Mouse (Mus musculus) neural tube, embryonic 11.5 days (tissue): ENCODE results near the gene BC049352. TPM values are rescaled to one million over a fixed set of nuclear protein-coding genes. Genes with fewer than 3 reads are reported as not detected.

Source experiments
- ATAC-seq: fragments of 200-750 bp; cut with Nextera tagmentation; 2 replicates; pipeline ENCODE4 v1.8.0; 2017; ENCODE audit warnings: moderate number of reproducible peaks, mild to moderate bottlenecking, moderate TSS enrichment, moderate library complexity; ENCODE audit not compliant: insufficient read depth, low FRiP score, low TSS enrichment
- DNase-seq: peaks from one replicate; pipeline ENCODE4 v3.0.0-alpha.2; 2015; ENCODE audit warnings: low spot score
- H3K27ac ChIP-seq: fragments of 300-500 bp; sonication (generic); 2 replicates; pipeline ENCODE4 v1.5.1; 2014; ENCODE audit warnings: low read depth, mild to moderate bottlenecking, low read length
- H3K27me3 ChIP-seq: fragments of 300-500 bp; sonication (generic); 2 replicates; pipeline ENCODE4 v1.6.1; 2014; ENCODE audit warnings: mild to moderate bottlenecking, low read length, mixed read lengths; ENCODE audit not compliant: control insufficient read depth, insufficient read depth
- H3K36me3 ChIP-seq: fragments of 300-500 bp; sonication (generic); 2 replicates; pipeline ENCODE4 v1.6.1; 2014; ENCODE audit warnings: mild to moderate bottlenecking, low read length, moderate library complexity, mixed read lengths; ENCODE audit not compliant: control insufficient read depth, insufficient read depth
- H3K4me1 ChIP-seq: fragments of 300-500 bp; sonication (generic); 2 replicates; pipeline ENCODE4 v1.6.1; 2014; ENCODE audit warnings: low read length, mixed read lengths; ENCODE audit not compliant: control insufficient read depth, insufficient read depth
- H3K4me2 ChIP-seq: fragments of 300-500 bp; sonication (generic); 2 replicates; pipeline ENCODE4 v1.6.1; 2014; ENCODE audit warnings: low read depth, mild to moderate bottlenecking, moderate library complexity
- H3K4me3 ChIP-seq: fragments of 300-500 bp; sonication (generic); 2 replicates; pipeline ENCODE4 v1.5.1; 2014; ENCODE audit warnings: low read depth, low read length
- H3K9ac ChIP-seq: fragments of 300-500 bp; sonication (generic); 2 replicates; pipeline ENCODE4 v1.6.1; 2014; ENCODE audit warnings: mild to moderate bottlenecking, low read length
- H3K9me3 ChIP-seq: fragments of 300-500 bp; sonication (generic); 2 replicates; pipeline ENCODE4 v1.6.1; 2016; ENCODE audit warnings: low read length; ENCODE audit not compliant: control insufficient read depth
- WGBS: fragments of 180-500 bp; shearing (Covaris S2); extraction: QIAGEN DNeasy Blood & Tissue Kit; methylation state at CpG from one replicate; pipeline ENCODE4 v1.1.7; 2014; 5-methylcytosine and 5-hydroxymethylcytosine counted together
- polyA plus RNA-seq: library from polyadenylated mRNA; unstranded; fragments of >200 nt; fragmentation: Nextera tagmentation; extraction: Ambion mirVana; gene quantifications from 2 replicates; pipeline ENCODE4 v1.2.1, GENCODE M21; 2014

BC049352 gene
- not detected in 2 replicates for polyA plus RNA-seq

GRCm38 (mm10) chr9:45181770-45182169, at the start of gene BC049352:
TSS of gene BC049352 (plus strand) at chr9:45182007.
- ATAC-seq, result no peak
- Histone ChIP-seq H3K9ac (no peak within 1 kb of the TSS), H3K36me3 (no peaks in the 10 kb centered on the region), H3K4me1 (no peaks in the 10 kb centered on the region), H3K27ac (no peak within 1 kb of the TSS), H3K9me3 (no peaks in the 10 kb centered on the region), H3K27me3 (no peaks in the 10 kb centered on the region), H3K4me2 (no peak within 1 kb of the TSS), H3K4me3 (no peak within 1 kb of the TSS)
- 34% methylated on average over 2 of the region's 2 CpGs for WGBS
- no peak for DNase-seq

GRCm38 (mm10) chr9:45133484-45134310, 48.1 kb upstream of the BC049352 start:
- 0 out of 2 replicates have a peak, but pooled peaks cover 3% of the 10 kb centered on the region for H3K4me1 ChIP-seq
- H3K9me3 ChIP-seq, result no peaks in the 10 kb centered on the region
- H3K27ac ChIP-seq, result no peak overlapping the region
- H3K36me3 ChIP-seq, result no peaks in the 10 kb centered on the region
- peak; percentile 63 for DNase-seq
- 26% methylated on average over 5 of the region's 5 CpGs for WGBS
- H3K4me2 ChIP-seq, result no peak overlapping the region
- no peak overlapping the region for H3K9ac ChIP-seq
- H3K4me3 ChIP-seq, result no peak overlapping the region
- H3K27me3 ChIP-seq, result peaks cover 22% of the 10 kb centered on the region
- no peak for ATAC-seq

- no peak overlapping the region for H3K4me3 ChIP-seq
- H3K36me3 ChIP-seq, result no peaks in the 10 kb centered on the region
- 0 out of 2 replicates have a peak, but pooled peaks cover 3% of the 10 kb centered on the region for H3K4me1 ChIP-seq
- WGBS, result 5% methylated on average over 7 of the region's 7 CpGs
- H3K27ac ChIP-seq, result no peak overlapping the region
- H3K9ac ChIP-seq, result no peak overlapping the region
- ATAC-seq, result no peak
- H3K4me2 ChIP-seq, result no peak overlapping the region
- H3K9me3 ChIP-seq, result no peaks in the 10 kb centered on the region
- peaks cover 40% of the 10 kb centered on the region for H3K27me3 ChIP-seq
- DNase-seq, result no peak
Observed at GRCm38 (mm10) chr9:45136442-45137169, 45.2 kb upstream of the BC049352 start.

- WGBS, result under 1% methylated on average over 74 of the region's 76 CpGs
- Histone ChIP-seq H3K9ac (peak within 1 kb of the TSS; percentile 44), H3K4me3 (peak within 1 kb of the TSS; percentile 47), H3K27ac (no peak within 1 kb of the TSS), H3K4me2 (peak within 1 kb of the TSS; percentile 90), H3K36me3 (no peaks in the 10 kb centered on the region), H3K9me3 (no peaks in the 10 kb centered on the region), H3K27me3 (peaks cover 40% of the 10 kb centered on the region), H3K4me1 (0 out of 2 replicates have a peak, but pooled peaks cover 3% of the 10 kb centered on the region)
- DNase-seq (peak; percentile 66), ATAC-seq (no peak)
Observed at GRCm38 (mm10) chr9:45138191-45139032, 43.4 kb upstream of the BC049352 start, which contains the start of gene Scn4b. TSS of gene Scn4b (plus strand) at chr9:45138395.

- peak overlapping the region; percentile 90 for H3K4me2 ChIP-seq
- peak overlapping the region; percentile 47 for H3K4me3 ChIP-seq
- no peaks in the 10 kb centered on the region for H3K36me3 ChIP-seq
- no peak overlapping the region for H3K27ac ChIP-seq
- WGBS, result 4% methylated on average over 7 of the region's 7 CpGs
- 0 out of 2 replicates have a peak, but pooled peaks cover 3% of the 10 kb centered on the region for H3K4me1 ChIP-seq
- ATAC-seq, result no peak
- peaks cover 40% of the 10 kb centered on the region for H3K27me3 ChIP-seq
- no peak overlapping the region for H3K9ac ChIP-seq
- no peaks in the 10 kb centered on the region for H3K9me3 ChIP-seq
- no peak for DNase-seq
Observed at GRCm38 (mm10) chr9:45139082-45139481, 42.7 kb upstream of the BC049352 start.

GRCm38 (mm10) chr9:45140945-45141344, 40.9 kb upstream of the BC049352 start:
- Histone ChIP-seq H3K4me2 (no peak overlapping the region), H3K9me3 (no peaks in the 10 kb centered on the region), H3K4me3 (no peak overlapping the region), H3K4me1 (peaks cover 6% of the 10 kb centered on the region; the same call in 1 of the 2 replicates), H3K36me3 (no peaks in the 10 kb centered on the region), H3K27me3 (peaks cover 44% of the 10 kb centered on the region), H3K9ac (no peak overlapping the region), H3K27ac (no peak overlapping the region)
- ATAC-seq (no peak), DNase-seq (no peak)
- 53% methylated on average over 7 of the region's 7 CpGs for WGBS

GRCm38 (mm10) chr9:45142686-45143085, 39.1 kb upstream of the BC049352 start:
- Histone ChIP-seq H3K9ac (no peak overlapping the region), H3K27ac (no peak overlapping the region), H3K36me3 (no peaks in the 10 kb centered on the region), H3K4me2 (no peak overlapping the region), H3K27me3 (peaks cover 33% of the 10 kb centered on the region), H3K4me1 (peaks cover 4% of the 10 kb centered on the region; the same call in 1 of the 2 replicates), H3K4me3 (no peak overlapping the region), H3K9me3 (no peaks in the 10 kb centered on the region)
- no peak for DNase-seq
- 54% methylated on average over 3 of the region's 3 CpGs for WGBS
- no peak for ATAC-seq
